Mouse (Mus musculus) liver, postnatal 0 days (tissue): ENCODE data around the gene Nrm. TPM values are rescaled to one million over a fixed set of nuclear protein-coding genes. Genes with fewer than 3 reads are reported as not detected.

Experiments used
- ATAC-seq: fragments of 200-750 bp; cut with Nextera tagmentation; 2 replicates; pipeline ENCODE4 v1.8.0; 2017; ENCODE audit warnings: mild to moderate bottlenecking, moderate library complexity
- DNase-seq: peaks from one replicate; pipeline ENCODE4 v3.0.0-alpha.2; 2016
- H3K27ac ChIP-seq: fragments of 300-500 bp; sonication (generic); 2 replicates; pipeline ENCODE4 v1.5.1; 2014; ENCODE audit warnings: antibody characterized with exemption, moderate library complexity, mild to moderate bottlenecking, low read depth
- H3K27me3 ChIP-seq: fragments of 300-500 bp; sonication (generic); 2 replicates; pipeline ENCODE4 v1.6.1; 2014; ENCODE audit warnings: low read length, control low read depth, mixed read lengths; ENCODE audit not compliant: insufficient read depth
- H3K36me3 ChIP-seq: fragments of 300-500 bp; sonication (generic); replicated peaks from 2 replicates; pipeline ENCODE4 v1.6.1; 2014; ENCODE audit warnings: mild to moderate bottlenecking, control low read depth, low read length, moderate library complexity, mixed read lengths; ENCODE audit not compliant: insufficient read depth
- H3K4me1 ChIP-seq: fragments of 300-500 bp; sonication (generic); 2 replicates; pipeline ENCODE4 v1.6.1; 2014; ENCODE audit warnings: antibody characterized with exemption, mild to moderate bottlenecking, control low read depth; ENCODE audit not compliant: insufficient read depth
- H3K4me2 ChIP-seq: fragments of 300-500 bp; sonication (generic); 2 replicates; pipeline ENCODE4 v1.6.1; 2014; ENCODE audit warnings: low read depth, mild to moderate bottlenecking, low read length, moderate library complexity, mixed read lengths
- H3K4me3 ChIP-seq: fragments of 300-500 bp; sonication (generic); 2 replicates; pipeline ENCODE4 v1.5.1; 2014; ENCODE audit warnings: low read depth, low read length
- H3K9ac ChIP-seq: fragments of 300-500 bp; sonication (generic); replicated peaks from 2 replicates; pipeline ENCODE4 v1.6.1; 2014; ENCODE audit warnings: mild to moderate bottlenecking, moderate library complexity
- H3K9me3 ChIP-seq: fragments of 300-500 bp; sonication (generic); 2 replicates; pipeline ENCODE4 v1.6.1; 2016; ENCODE audit warnings: mild to moderate bottlenecking, control low read depth, low read length, mixed read lengths
- CTCF ChIP-seq: sonication (generic); IDR thresholded peaks from 2 replicates; pipeline ENCODE4 v1.5.1; 2016; ENCODE audit warnings: antibody characterized with exemption, low read depth
- EP300 ChIP-seq: IDR thresholded peaks from 2 replicates; pipeline ENCODE4 v1.6.1; 2016; ENCODE audit warnings: antibody characterized with exemption, low read depth, mild to moderate bottlenecking
- WGBS: fragments of 180-500 bp; shearing (Covaris S2); extraction: QIAGEN DNeasy Blood & Tissue Kit; methylation state at CpG from one replicate; pipeline ENCODE4 v1.1.7; 2014; ENCODE audit not compliant: insufficient replicate concordance; 5-methylcytosine and 5-hydroxymethylcytosine counted together
- polyA plus RNA-seq: library from polyadenylated mRNA; unstranded; fragments of >200 nt; fragmentation: Nextera tagmentation; extraction: Ambion mirVana; gene quantifications from 2 replicates; pipeline ENCODE4 v1.2.1, GENCODE M21; 2015

Gene Nrm
- polyA plus RNA-seq, 1 experiment from 2014 or later, result 15.8 TPM

GRCm38 (mm10) chr17:35859835-35860234 is 1.3 kb upstream of the Nrm start:
- DNase-seq (no peak), ATAC-seq (no peak)
- Histone ChIP-seq H3K4me1 (peaks cover 15% of the 10 kb centered on the region), H3K4me2 (no peak overlapping the region), H3K9me3 (no peaks in the 10 kb centered on the region), H3K9ac (no peak overlapping the region), H3K4me3 (no peak overlapping the region), H3K27ac (no peak overlapping the region), H3K36me3 (peaks cover 13% of the 10 kb centered on the region), H3K27me3 (peaks cover 6% of the 10 kb centered on the region; the same call in 1 of the 2 replicates)
- WGBS, result 65% methylated on average over 2 of the region's 2 CpGs
- TF ChIP-seq CTCF (no peak), EP300 (no peak)

- Histone ChIP-seq H3K36me3 (peaks cover 13% of the 10 kb centered on the region), H3K9me3 (no peaks in the 10 kb centered on the region), H3K27me3 (peaks cover 14% of the 10 kb centered on the region), H3K4me1 (peaks cover 25% of the 10 kb centered on the region), H3K9ac (peak overlapping the region; percentile 84), H3K27ac (no peak overlapping the region; the same call in 1 of the 2 replicates), H3K4me2 (peak overlapping the region; percentile 96), H3K4me3 (peak overlapping the region; percentile 91)
- WGBS, result 4% methylated on average over 12 of the region's 12 CpGs
- peak; percentile 27; the same call in 1 of the 2 replicates for ATAC-seq
- TF ChIP-seq EP300 (no peak), CTCF (no peak)
- no peak for DNase-seq
Observed at GRCm38 (mm10) chr17:35860831-35861197, 304 bp upstream of the Nrm start.

GRCm38 (mm10) chr17:35864832-35865353 is 3.8 kb downstream of the Nrm start:
- peak overlapping the region; percentile 95 for H3K27ac ChIP-seq
- 0 out of 2 replicates have a peak overlapping the region, but pooled peaks have one; percentile 61 for H3K9ac ChIP-seq
- 0 out of 2 replicates have a peak, but pooled peaks cover 3% of the 10 kb centered on the region for H3K36me3 ChIP-seq
- peaks cover 39% of the 10 kb centered on the region for H3K27me3 ChIP-seq
- ATAC-seq (no peak), DNase-seq (no peak)
- H3K4me2 ChIP-seq, result peak overlapping the region; percentile 79
- H3K9me3 ChIP-seq, result no peaks in the 10 kb centered on the region
- H3K4me3 ChIP-seq, result peak overlapping the region; percentile 55
- no peak for TF ChIP-seq EP300
- no peak for TF ChIP-seq CTCF
- 40% methylated on average over 10 of the region's 10 CpGs for WGBS
- H3K4me1 ChIP-seq, result peaks cover 32% of the 10 kb centered on the region

- ATAC-seq, result peak; percentile 4; the same call in 1 of the 2 replicates
- H3K27ac ChIP-seq, result peak within 1 kb of the TSS; percentile 95
- peaks cover 39% of the 10 kb centered on the region for H3K27me3 ChIP-seq
- under 1% methylated on average over 38 of the region's 48 CpGs for WGBS
- H3K36me3 ChIP-seq, result 0 out of 2 replicates have a peak, but pooled peaks cover 3% of the 10 kb centered on the region
- no peaks in the 10 kb centered on the region for H3K9me3 ChIP-seq
- peak within 1 kb of the TSS; percentile 79 for H3K4me2 ChIP-seq
- TF ChIP-seq EP300 (no peak), CTCF (no peak)
- H3K4me1 ChIP-seq, result peaks cover 32% of the 10 kb centered on the region
- H3K4me3 ChIP-seq, result peak within 1 kb of the TSS; percentile 55
- H3K9ac ChIP-seq, result peak within 1 kb of the TSS; percentile 61
- peak; percentile 77 for DNase-seq
Observed at GRCm38 (mm10) chr17:35865481-35866280, 4.6 kb downstream of the Nrm start, which contains the start of gene Ppp1r18. TSS of gene Ppp1r18 (plus strand) at chr17:35865593.

GRCm38 (mm10) chr17:35866281-35866831 is 5.2 kb downstream of the Nrm start:
- H3K27ac ChIP-seq, result peak overlapping the region; percentile 95
- no peak for TF ChIP-seq EP300
- no peak for TF ChIP-seq CTCF
- H3K27me3 ChIP-seq, result peaks cover 39% of the 10 kb centered on the region
- WGBS, result under 1% methylated on average over 38 of the region's 38 CpGs
- H3K4me3 ChIP-seq, result peak overlapping the region; percentile 55
- no peaks in the 10 kb centered on the region for H3K9me3 ChIP-seq
- DNase-seq (peak; percentile 53), ATAC-seq (no peak)
- H3K4me1 ChIP-seq, result peaks cover 29% of the 10 kb centered on the region
- peak overlapping the region; percentile 79 for H3K4me2 ChIP-seq
- H3K36me3 ChIP-seq, result peaks cover 6% of the 10 kb centered on the region; the same call in 1 of the 2 replicates
- H3K9ac ChIP-seq, result peak overlapping the region; percentile 61
